Mouse (Mus musculus) macrophage (primary cell): Measurements from ENCODE around the gene Chst5. TPM values are rescaled to one million over a fixed set of nuclear protein-coding genes. Genes with fewer than 3 reads are reported as not detected.
"Not testable (repeated sequence)": the region's sequence is repeated elsewhere in the genome, so short reads cannot be mapped to it uniquely, and the experiment has no call there.

ENCODE experiments used
- H3K27ac ChIP-seq: fragments of 350-480 bp; formaldehyde crosslinking; 2 replicates; pipeline ENCODE4 v1.9.0; 2021
- H3K36me3 ChIP-seq: fragments of 350-480 bp; formaldehyde crosslinking; 2 replicates; pipeline ENCODE4 v1.9.0; 2021; ENCODE audit errors: inconsistent target
- H3K4me3 ChIP-seq: fragments of 350-480 bp; formaldehyde crosslinking; 2 replicates; pipeline ENCODE4 v1.9.0; 2021; ENCODE audit errors: inconsistent target
- H3K79me2 ChIP-seq: fragments of 350-480 bp; formaldehyde crosslinking; 2 replicates; pipeline ENCODE4 v1.9.0; 2021; ENCODE audit errors: inconsistent target
- WGBS: methylation state at CpG from one replicate; pipeline ENCODE4 v1.1.7; 2026; ENCODE audit warnings: inconsistent platforms; ENCODE audit not compliant: missing documents; 5-methylcytosine and 5-hydroxymethylcytosine counted together
- polyA plus RNA-seq: library from polyadenylated mRNA; stranded (reverse); fragments of 250-400 nt; gene quantifications from 3 replicates; pipeline ENCODE4 v1.2.4, GENCODE M21; 2018; ENCODE audit warnings: inconsistent platforms

The Chst5 gene
- polyA plus RNA-seq, 1 experiment from 2014 or later: not detected

- 97% methylated on average over 7 of the region's 9 CpGs for WGBS
- H3K27ac ChIP-seq, H3K4me3 ChIP-seq, H3K36me3 ChIP-seq: not testable (repeated sequence)
- H3K79me2 ChIP-seq: peaks cover 14% of the 10 kb centered on the region; the same call in 1 of the 2 replicates
Measured at GRCm38 (mm10) chr8:111938076-111938985, 28.1 kb upstream of the Chst5 start.

- Histone ChIP-seq H3K36me3 (no peaks in the 10 kb centered on the region), H3K79me2 (peaks cover 14% of the 10 kb centered on the region; the same call in 1 of the 2 replicates), H3K4me3 (no peak overlapping the region), H3K27ac (no peak overlapping the region)
- 63% methylated on average over 3 of the region's 3 CpGs for WGBS
Measured at GRCm38 (mm10) chr8:111937184-111937583, 26.9 kb upstream of the Chst5 start.

- Histone ChIP-seq H3K79me2 (no peaks in the 10 kb centered on the region), H3K36me3 (no peaks in the 10 kb centered on the region), H3K27ac (no peak overlapping the region), H3K4me3 (no peak overlapping the region)
- WGBS: 91% methylated on average over 2 of the region's 2 CpGs
Measured at GRCm38 (mm10) chr8:111934201-111934600, 24.0 kb upstream of the Chst5 start.

GRCm38 (mm10) chr8:111933348-111934076, 23.3 kb upstream of the Chst5 start, which contains the start of gene Tmem231:
Gene Tmem231, minus strand, starts transcription at chr8:111933881.
- Histone ChIP-seq H3K36me3 (no peaks in the 10 kb centered on the region), H3K4me3 (no peak within 1 kb of the TSS), H3K27ac (no peak within 1 kb of the TSS), H3K79me2 (no peaks in the 10 kb centered on the region)
- WGBS: 7% methylated on average over 44 of the region's 53 CpGs

- 65% methylated on average over 19 of the region's 19 CpGs for WGBS
- Histone ChIP-seq H3K36me3 (no peaks in the 10 kb centered on the region), H3K27ac (no peak overlapping the region), H3K4me3 (no peak overlapping the region), H3K79me2 (no peaks in the 10 kb centered on the region)
Measured at GRCm38 (mm10) chr8:111932580-111933336, 22.5 kb upstream of the Chst5 start.

GRCm38 (mm10) chr8:111931721-111932120, 21.5 kb upstream of the Chst5 start:
- no peaks in the 10 kb centered on the region for H3K36me3 ChIP-seq

GRCm38 (mm10) chr8:111929648-111930344, 19.5 kb upstream of the Chst5 start:
- Histone ChIP-seq H3K36me3 (no peaks in the 10 kb centered on the region), H3K27ac (no peak overlapping the region), H3K4me3 (no peak overlapping the region), H3K79me2 (no peaks in the 10 kb centered on the region)
- 66% methylated on average over 7 of the region's 8 CpGs for WGBS

More at GRCm38 (mm10) chr8:111931721-111932120, 21.5 kb upstream of the Chst5 start:
- H3K79me2 ChIP-seq: no peaks in the 10 kb centered on the region
- H3K4me3 ChIP-seq: no peak overlapping the region
- no peak overlapping the region for H3K27ac ChIP-seq
- 91% methylated on average over 16 of the region's 16 CpGs for WGBS

GRCm38 (mm10) chr8:111924976-111925375, 14.7 kb upstream of the Chst5 start:
- WGBS: 92% methylated on average over 7 of the region's 7 CpGs
- Histone ChIP-seq H3K36me3 (no peaks in the 10 kb centered on the region), H3K27ac (no peak overlapping the region), H3K4me3 (no peak overlapping the region), H3K79me2 (no peaks in the 10 kb centered on the region)

GRCm38 (mm10) chr8:111923383-111923804, 13.1 kb upstream of the Chst5 start:
- no peaks in the 10 kb centered on the region for H3K36me3 ChIP-seq
- H3K4me3 ChIP-seq: no peak overlapping the region
- no peaks in the 10 kb centered on the region for H3K79me2 ChIP-seq
- no peak overlapping the region for H3K27ac ChIP-seq
- WGBS: 30% methylated on average over 10 of the region's 10 CpGs

GRCm38 (mm10) chr8:111920971-111921370, 10.7 kb upstream of the Chst5 start:
- H3K36me3 ChIP-seq: no peaks in the 10 kb centered on the region
- no peak overlapping the region for H3K4me3 ChIP-seq
- H3K79me2 ChIP-seq: no peaks in the 10 kb centered on the region
- H3K27ac ChIP-seq: no peak overlapping the region
- 72% methylated on average over 4 of the region's 4 CpGs for WGBS

GRCm38 (mm10) chr8:111919663-111920062, 9.4 kb upstream of the Chst5 start:
- no peaks in the 10 kb centered on the region for H3K36me3 ChIP-seq
- no peak overlapping the region for H3K4me3 ChIP-seq
- H3K27ac ChIP-seq: no peak overlapping the region
- H3K79me2 ChIP-seq: no peaks in the 10 kb centered on the region
- WGBS: 100% methylated on average over 1 of the region's 2 CpGs

- WGBS: 42% methylated on average over 12 of the region's 12 CpGs
- H3K27ac ChIP-seq: no peak overlapping the region
- no peak overlapping the region for H3K4me3 ChIP-seq
- no peaks in the 10 kb centered on the region for H3K36me3 ChIP-seq
- H3K79me2 ChIP-seq: no peaks in the 10 kb centered on the region
Measured at GRCm38 (mm10) chr8:111912860-111913432, 2.7 kb upstream of the Chst5 start.

- Histone ChIP-seq H3K79me2 (no peaks in the 10 kb centered on the region), H3K4me3 (no peak overlapping the region), H3K27ac (no peak overlapping the region), H3K36me3 (no peaks in the 10 kb centered on the region)
- WGBS: 71% methylated on average over 7 of the region's 7 CpGs
Measured at GRCm38 (mm10) chr8:111911572-111911971, 1.3 kb upstream of the Chst5 start.
